Mouse (Mus musculus) liver, embryonic 14.5 days (tissue): ENCODE measurements around the gene Prex1. TPM values are rescaled to one million over a fixed set of nuclear protein-coding genes. Genes with fewer than 3 reads are reported as not detected.
A peak's percentile ranks its signal among the peaks of the same experiment; 100 is the strongest.

Experiments
- ATAC-seq: fragments of 200-750 bp; cut with Nextera tagmentation; 2 replicates; pipeline ENCODE4 v1.8.0; 2017; ENCODE audit warnings: moderate number of reproducible peaks, mild to moderate bottlenecking, moderate library complexity; ENCODE audit not compliant: insufficient read depth
- DNase-seq, 3 experiments: peaks; one replicate each; pipeline ENCODE4 v3.0.0-alpha.2; 2012 to 2013; ENCODE audit warnings: low read depth in 3 of 3, low spot score in 3 of 3
- H3K27ac ChIP-seq: fragments of 300-500 bp; sonication (generic); 2 replicates; pipeline ENCODE4 v1.5.1; 2014; ENCODE audit warnings: moderate library complexity, mild to moderate bottlenecking, control low read depth, inconsistent platforms
- H3K27me3 ChIP-seq: fragments of 300-500 bp; sonication (generic); 2 replicates; pipeline ENCODE4 v1.6.1; 2014; ENCODE audit warnings: mild to moderate bottlenecking, low read length, moderate library complexity; ENCODE audit not compliant: control insufficient read depth, insufficient read depth
- H3K36me3 ChIP-seq: fragments of 300-500 bp; sonication (generic); replicated peaks from 2 replicates; pipeline ENCODE4 v1.6.1; 2014; ENCODE audit warnings: low read depth; ENCODE audit not compliant: control insufficient read depth, insufficient read depth
- H3K4me1 ChIP-seq, 2 experiments: fragments of 200-500 bp in 1 of 2; fragments of 300-500 bp in 1 of 2; sonication (generic) in 1 of 2; replicated peaks; 2 replicates each; pipeline ENCODE4 v1.6.1; 2012 to 2014; ENCODE audit warnings: antibody characterized with exemption in 1 of 2, inconsistent platforms in 1 of 2, low read length in 1 of 2; ENCODE audit not compliant: control insufficient read depth in 2 of 2, insufficient read depth in 2 of 2
- H3K4me2 ChIP-seq: fragments of 300-500 bp; sonication (generic); 2 replicates; pipeline ENCODE4 v1.6.1; 2014; ENCODE audit warnings: low read depth, mild to moderate bottlenecking, control low read depth, moderate library complexity
- H3K4me3 ChIP-seq, 2 experiments: fragments of 200-500 bp in 1 of 2; fragments of 300-500 bp in 1 of 2; sonication (generic) in 1 of 2; 2 replicates each; pipeline ENCODE4 v1.5.1; 2012 to 2014; ENCODE audit warnings: low read depth in 2 of 2, low read length in 2 of 2, mild to moderate bottlenecking in 2 of 2, control low read depth in 1 of 2, inconsistent platforms in 1 of 2, moderate library complexity in 1 of 2; ENCODE audit not compliant: insufficient read depth in 1 of 2
- H3K9ac ChIP-seq: fragments of 300-500 bp; sonication (generic); replicated peaks from 2 replicates; pipeline ENCODE4 v1.6.1; 2014; ENCODE audit warnings: mild to moderate bottlenecking, control low read depth, moderate library complexity
- H3K9me3 ChIP-seq: fragments of 300-500 bp; sonication (generic); 2 replicates; pipeline ENCODE4 v1.6.1; 2016; ENCODE audit warnings: low read length, mixed read lengths; ENCODE audit not compliant: control insufficient read depth
- CTCF ChIP-seq: IDR thresholded peaks from 2 replicates; pipeline ENCODE4 v1.5.1; 2016; ENCODE audit warnings: antibody characterized with exemption, low read depth, control low read depth
- EP300 ChIP-seq: IDR thresholded peaks from 2 replicates; pipeline ENCODE4 v1.6.1; 2016; ENCODE audit warnings: antibody characterized with exemption, low read depth
- WGBS: fragments of 180-500 bp; shearing (Covaris S2); extraction: QIAGEN DNeasy Blood & Tissue Kit; methylation state at CpG from one replicate; pipeline ENCODE4 v1.1.7; 2014; ENCODE audit not compliant: insufficient replicate concordance; 5-methylcytosine and 5-hydroxymethylcytosine counted together
- polyA plus RNA-seq, 2 experiments: library from polyadenylated mRNA; depleted of rRNA in 1 of 2; stranded (reverse) in 1 of 2; unstranded in 1 of 2; fragments of >200 nt; fragmentation: Nextera tagmentation in 1 of 2; extraction: Ambion mirVana in 1 of 2; gene quantifications; 2 replicates each; pipeline versions ENCODE4 v1.2.1 to v1.2.3; 2012 to 2014

Gene Prex1
- polyA plus RNA-seq, 2 experiments, result 9.2 to 10.0 TPM

DNA sequence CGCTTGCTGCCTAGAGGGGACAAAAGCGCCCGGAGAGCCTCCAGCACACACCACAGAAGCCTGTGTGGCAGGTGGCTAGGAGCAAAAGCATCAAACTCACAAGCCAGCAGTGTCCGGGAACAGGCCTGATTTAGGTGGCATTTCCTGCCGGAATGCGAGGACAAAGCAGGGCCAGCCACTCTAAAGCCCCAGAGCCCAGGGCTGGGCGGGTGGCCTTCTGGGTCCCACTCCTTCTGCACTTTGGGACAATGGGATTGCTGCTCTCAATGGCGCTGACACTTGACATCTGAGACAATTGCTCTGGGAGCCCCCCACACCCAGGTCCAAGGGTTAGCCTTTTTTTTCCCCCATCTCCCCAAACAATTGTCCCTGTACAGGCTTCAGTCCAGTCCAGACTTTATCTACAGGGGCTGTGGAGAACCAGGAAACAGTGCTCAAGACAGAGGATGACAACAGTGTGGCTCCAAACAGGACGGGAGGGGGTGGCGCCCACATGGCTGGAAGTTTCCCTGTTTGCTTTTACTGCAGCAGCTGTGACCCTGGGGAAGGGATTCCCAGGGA, 56.1 kb downstream of the Prex1 start:
- ATAC-seq (peak; percentile 24; the same call in 1 of the 2 replicates), DNase-seq (no peak)
- no peak overlapping the region for H3K4me3 ChIP-seq
- no peak for TF ChIP-seq EP300
- no peak for TF ChIP-seq CTCF
- H3K4me1 ChIP-seq, result peaks cover 8 to 24% of the 10 kb centered on the region in 2 experiments
- no peak overlapping the region for H3K4me2 ChIP-seq
- WGBS, result 50% methylated on average over 10 of the region's 10 CpGs
- H3K36me3 ChIP-seq, result no peaks in the 10 kb centered on the region
- H3K9ac ChIP-seq, result no peak overlapping the region
- no peaks in the 10 kb centered on the region for H3K27me3 ChIP-seq
- no peak overlapping the region for H3K27ac ChIP-seq
- H3K9me3 ChIP-seq, result no peaks in the 10 kb centered on the region

DNA sequence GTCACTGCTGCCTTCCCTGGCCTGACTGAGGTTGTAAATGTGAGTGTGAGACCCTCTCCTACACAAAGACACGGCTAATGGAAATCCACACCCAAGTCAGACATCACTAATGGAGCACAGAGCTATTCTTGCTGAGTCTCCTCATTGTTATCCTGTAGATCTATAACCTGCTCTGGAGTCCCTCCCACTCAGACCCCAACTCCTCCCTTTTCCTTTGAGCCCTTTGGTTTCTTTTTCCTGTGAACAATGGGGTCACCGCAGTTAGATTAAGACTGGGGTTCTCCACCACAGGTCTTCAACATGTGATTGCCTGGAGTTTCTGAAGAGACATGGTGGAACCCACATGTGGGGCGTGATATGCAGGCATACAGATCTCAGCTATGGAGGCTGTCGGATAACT, 57.0 kb downstream of the Prex1 start:
- no peaks in the 10 kb centered on the region for H3K36me3 ChIP-seq
- H3K4me2 ChIP-seq, result peak overlapping the region; percentile 22; the same call in 1 of the 2 replicates
- no peak overlapping the region for H3K4me3 ChIP-seq
- WGBS, result 21% methylated on average over 4 of the region's 4 CpGs
- no peaks in the 10 kb centered on the region for H3K27me3 ChIP-seq
- H3K9me3 ChIP-seq, result no peaks in the 10 kb centered on the region
- no peak overlapping the region for H3K27ac ChIP-seq
- DNase-seq (no peak), ATAC-seq (no peak)
- H3K4me1 ChIP-seq, result peaks cover 8 to 24% of the 10 kb centered on the region in 2 experiments
- no peak overlapping the region for H3K9ac ChIP-seq
- TF ChIP-seq CTCF (no peak), EP300 (no peak)

- Histone ChIP-seq H3K4me1 (peaks cover 8 to 24% of the 10 kb centered on the region in 2 experiments), H3K4me2 (peak overlapping the region; percentile 22; the same call in 1 of the 2 replicates), H3K27me3 (no peaks in the 10 kb centered on the region), H3K4me3 (no peak overlapping the region), H3K9ac (no peak overlapping the region), H3K9me3 (no peaks in the 10 kb centered on the region), H3K36me3 (no peaks in the 10 kb centered on the region), H3K27ac (no peak overlapping the region)
- TF ChIP-seq CTCF (no peak), EP300 (no peak)
- 19% methylated on average over 11 of the region's 11 CpGs for WGBS
- ATAC-seq (0 out of 2 replicates have a peak, but pooled peaks have one; percentile 14), DNase-seq (peak in 1 of 3 experiments; percentile 19)
Observed at GRCm38 (mm10) chr2:166655727-166656520, 57.7 kb downstream of the Prex1 start.

- Histone ChIP-seq H3K9me3 (no peaks in the 10 kb centered on the region), H3K4me3 (no peak overlapping the region), H3K27me3 (no peaks in the 10 kb centered on the region), H3K4me2 (no peak overlapping the region), H3K36me3 (no peaks in the 10 kb centered on the region), H3K9ac (no peak overlapping the region), H3K27ac (no peak overlapping the region), H3K4me1 (peaks cover 8 to 24% of the 10 kb centered on the region in 2 experiments)
- 78% methylated on average over 4 of the region's 4 CpGs for WGBS
- ATAC-seq (no peak), DNase-seq (no peak)
- TF ChIP-seq EP300 (no peak), CTCF (no peak)
Observed at GRCm38 (mm10) chr2:166655308-166655707, 58.3 kb downstream of the Prex1 start.

DNA sequence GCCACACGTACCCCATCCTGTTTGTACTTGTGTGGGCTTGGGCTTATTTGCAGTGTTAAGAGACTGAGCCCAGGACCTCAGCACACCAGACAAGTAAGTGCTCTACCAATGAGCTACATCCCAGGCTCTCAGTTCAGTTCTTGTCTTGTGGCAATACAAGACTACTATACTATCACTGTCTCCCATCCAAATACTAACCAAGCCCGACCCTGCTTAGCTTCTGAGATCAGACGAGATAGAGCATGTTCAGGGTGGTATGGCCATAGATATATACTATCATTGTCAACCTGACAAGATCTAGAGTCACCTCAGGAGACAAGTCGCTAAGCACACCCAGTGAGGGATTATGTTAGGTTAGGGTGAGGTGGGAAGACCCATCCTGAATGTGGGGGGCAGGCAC, 58.8 kb downstream of the Prex1 start:
- Histone ChIP-seq H3K27ac (no peak overlapping the region), H3K4me1 (peaks cover 8 to 24% of the 10 kb centered on the region in 2 experiments), H3K36me3 (no peaks in the 10 kb centered on the region), H3K27me3 (no peaks in the 10 kb centered on the region), H3K4me3 (no peak overlapping the region), H3K9ac (no peak overlapping the region), H3K4me2 (no peak overlapping the region), H3K9me3 (no peaks in the 10 kb centered on the region)
- WGBS, result 58% methylated on average over 4 of the region's 4 CpGs
- TF ChIP-seq CTCF, result no peak
- no peak for TF ChIP-seq EP300
- no peak for ATAC-seq
- no peak for DNase-seq
